Mouse (Mus musculus): ENCODE measurements around the gene Nosip. TPM values are rescaled to one million over a fixed set of nuclear protein-coding genes. Genes with fewer than 3 reads are reported as not detected.
"Not testable (repeated sequence)": the region's sequence is repeated elsewhere in the genome, so short reads cannot be mapped to it uniquely, and the experiment has no call there.

Nosip gene
- total and polyA plus RNA-seq, 3 experiments = 72.4 to 86.8 (median 81.4) TPM

DNA sequence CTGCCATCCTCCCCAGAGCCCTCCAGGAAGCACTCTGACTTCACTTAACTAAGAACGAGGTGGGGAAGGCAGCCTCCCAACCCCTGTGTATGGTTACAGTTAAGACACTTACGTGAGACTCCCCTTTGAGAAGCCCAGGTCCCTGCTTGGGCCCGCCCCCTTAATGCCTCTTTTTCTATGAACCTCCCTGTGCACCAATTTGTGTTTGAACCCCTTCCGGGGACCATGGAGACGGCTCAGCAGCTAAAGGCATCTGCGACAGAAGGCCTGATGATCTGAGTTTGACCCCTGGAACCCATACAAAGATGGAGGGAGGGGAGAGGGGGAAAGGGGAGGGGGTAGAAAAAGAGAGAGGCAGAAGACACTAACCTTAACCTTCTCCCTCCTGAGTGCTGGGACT, 44.2 kb downstream of the Nosip start:
- H3K4me3 ChIP-seq (replicated peaks in 1 of 3; ENCODE audit: low read depth in 2 of 3, low read length in 2 of 3, poor library complexity in 1 of 3) = no peak overlapping the region
- TF ChIP-seq PAX5 (IDR thresholded peaks at IDR 0.05; ENCODE audit: low read length) (no peak), POLR2AphosphoS2 (IDR thresholded peaks at IDR 0.05; ENCODE audit: low read depth, low read length) (no peak), HCFC1 (IDR thresholded peaks at IDR 0.05; ENCODE audit: low read depth, low read length) (no peak), IRF4 (IDR thresholded peaks at IDR 0.05; ENCODE audit: low read depth, low read length) (no peak), TBP (conservative IDR thresholded peaks at IDR 0.05; ENCODE audit: low read depth, low read length) (no peak), BHLHE40 (IDR thresholded peaks at IDR 0.05; ENCODE audit: low read depth, low read length) (no peak), MAFK (IDR thresholded peaks at IDR 0.05; ENCODE audit: insufficient replicate concordance, low read length) (no peak)
- H3K9ac ChIP-seq (ENCODE audit: insufficient read depth, low read depth) = no peak overlapping the region
- no peaks in the 10 kb centered on the region for H3K79me2 ChIP-seq (replicated peaks; ENCODE audit: control insufficient read depth, extremely low read depth, insufficient read depth, poor library complexity, severe bottlenecking)
- dilution Hi-C loops (cut with MboI; ENCODE audit: extremely low pct_ligation_motif_present, extremely low pct_unique_long_range_greater_than_20kb, low sequenced_read_pairs) (no loop called here), in situ Hi-C loops (cut with MboI; ENCODE audit: low pct_ligation_motif_present, low pct_unique_long_range_greater_than_20kb, low sequenced_read_pairs) (no loop called here)
- no peaks in the 10 kb centered on the region for H3K9me3 ChIP-seq (replicated peaks; ENCODE audit: low read length)
- no peaks in the 10 kb centered on the region for H3K27me3 ChIP-seq (replicated peaks)
- H3K4me1 ChIP-seq (ENCODE audit: control insufficient read depth in 1 of 2, insufficient read depth in 2 of 2) = no peaks in the 10 kb centered on the region; a peak in 1 of 4 replicates
- H3K36me3 ChIP-seq (replicated peaks in 1 of 2; ENCODE audit: control insufficient read depth in 1 of 2, insufficient read depth in 1 of 2, low read length in 1 of 2) = no peaks in the 10 kb centered on the region
- no peak for DNase-seq (ENCODE audit: extremely low read depth)
- no peak overlapping the region for H3K4me2 ChIP-seq (ENCODE audit: insufficient read depth, low read depth, poor library complexity, severe bottlenecking)
- no peak overlapping the region for H3K27ac ChIP-seq (ENCODE audit: insufficient read depth, low read depth)

DNA sequence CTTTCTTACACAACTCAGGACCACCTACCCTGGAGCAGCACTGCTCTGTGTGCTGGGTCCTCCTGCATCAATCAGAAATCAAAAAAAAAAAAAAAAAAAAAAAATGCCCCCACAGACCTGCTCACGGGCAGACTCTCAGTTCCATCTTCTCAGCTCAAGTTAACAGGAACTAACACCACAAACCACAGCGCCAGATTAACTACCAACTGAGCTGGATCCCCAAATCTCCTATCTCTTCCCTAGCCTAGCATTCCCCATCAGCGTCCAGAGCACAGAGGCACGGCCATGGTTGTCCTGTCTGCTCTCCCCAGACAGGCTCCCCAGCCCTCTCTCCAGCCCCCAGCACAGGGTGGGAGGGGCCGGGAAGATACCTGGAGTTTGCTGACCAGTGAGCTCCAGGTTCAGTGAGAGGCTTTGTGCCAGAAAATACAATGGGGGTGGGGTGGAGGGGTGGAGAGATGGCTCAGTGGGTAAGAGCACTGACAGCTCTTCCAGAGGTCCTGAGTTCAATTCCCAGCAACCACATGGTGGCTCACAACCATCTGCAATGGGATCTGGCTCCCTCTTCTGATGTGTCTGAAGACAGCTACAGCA, 44.9 kb downstream of the Nosip start:
- no peaks in the 10 kb centered on the region for H3K36me3 ChIP-seq (replicated peaks in 1 of 2; ENCODE audit: control insufficient read depth in 1 of 2, insufficient read depth in 1 of 2, low read length in 1 of 2)
- TF ChIP-seq BHLHE40 (IDR thresholded peaks at IDR 0.05; ENCODE audit: low read depth, low read length) (no peak), SMC3 (IDR thresholded peaks at IDR 0.05; ENCODE audit: low read depth, low read length) (no peak), USF1 (IDR thresholded peaks at IDR 0.05; ENCODE audit: low read depth, low read length) (no peak), IRF4 (IDR thresholded peaks at IDR 0.05; ENCODE audit: low read depth, low read length) (no peak), E2F4 (IDR thresholded peaks at IDR 0.05; ENCODE audit: insufficient replicate concordance, low read depth, low read length) (no peak), MEF2A (IDR thresholded peaks at IDR 0.05; ENCODE audit: borderline replicate concordance, low read depth, low read length) (no peak), RCOR1 (conservative IDR thresholded peaks at IDR 0.05; ENCODE audit: low read depth, low read length) (no peak), MAFK (IDR thresholded peaks at IDR 0.05; ENCODE audit: insufficient replicate concordance, low read length) (no peak), GABPA (IDR thresholded peaks at IDR 0.05; ENCODE audit: insufficient replicate concordance, low read depth, low read length) (no peak), MYC (IDR thresholded peaks at IDR 0.05; ENCODE audit: low read depth, low read length) (no peak), NRF1 (IDR thresholded peaks at IDR 0.05; ENCODE audit: low read depth, low read length) (no peak), PAX5 (IDR thresholded peaks at IDR 0.05; ENCODE audit: low read length) (no peak), MXI1 (IDR thresholded peaks at IDR 0.05; ENCODE audit: low read depth, low read length) (no peak), HCFC1 (IDR thresholded peaks at IDR 0.05; ENCODE audit: low read depth, low read length) (no peak), ZNF384 (IDR thresholded peaks at IDR 0.05; ENCODE audit: low read depth, low read length) (no peak), USF2 (conservative IDR thresholded peaks at IDR 0.05; ENCODE audit: low read depth, low read length) (no peak)
- no peak overlapping the region for H3K27ac ChIP-seq (ENCODE audit: insufficient read depth, low read depth)
- no peaks in the 10 kb centered on the region for H3K79me2 ChIP-seq (replicated peaks; ENCODE audit: control insufficient read depth, extremely low read depth, insufficient read depth, poor library complexity, severe bottlenecking)
- H3K4me3 ChIP-seq (replicated peaks in 1 of 3; ENCODE audit: low read depth in 2 of 3, low read length in 2 of 3, poor library complexity in 1 of 3) = no peak overlapping the region
- in situ Hi-C loops (cut with MboI; ENCODE audit: low pct_ligation_motif_present, low pct_unique_long_range_greater_than_20kb, low sequenced_read_pairs) (no loop called here), dilution Hi-C loops (cut with MboI; ENCODE audit: extremely low pct_ligation_motif_present, extremely low pct_unique_long_range_greater_than_20kb, low sequenced_read_pairs) (no loop called here)
- no peaks in the 10 kb centered on the region for H3K9me3 ChIP-seq (replicated peaks; ENCODE audit: low read length)
- no peaks in the 10 kb centered on the region for H3K27me3 ChIP-seq (replicated peaks)
- no peak for DNase-seq (ENCODE audit: extremely low read depth)
- H3K9ac ChIP-seq (ENCODE audit: insufficient read depth, low read depth) = no peak overlapping the region
- no peak overlapping the region for H3K4me2 ChIP-seq (ENCODE audit: insufficient read depth, low read depth, poor library complexity, severe bottlenecking)
- H3K4me1 ChIP-seq (ENCODE audit: control insufficient read depth in 1 of 2, insufficient read depth in 2 of 2) = no peaks in the 10 kb centered on the region; a peak in 1 of 4 replicates

DNA sequence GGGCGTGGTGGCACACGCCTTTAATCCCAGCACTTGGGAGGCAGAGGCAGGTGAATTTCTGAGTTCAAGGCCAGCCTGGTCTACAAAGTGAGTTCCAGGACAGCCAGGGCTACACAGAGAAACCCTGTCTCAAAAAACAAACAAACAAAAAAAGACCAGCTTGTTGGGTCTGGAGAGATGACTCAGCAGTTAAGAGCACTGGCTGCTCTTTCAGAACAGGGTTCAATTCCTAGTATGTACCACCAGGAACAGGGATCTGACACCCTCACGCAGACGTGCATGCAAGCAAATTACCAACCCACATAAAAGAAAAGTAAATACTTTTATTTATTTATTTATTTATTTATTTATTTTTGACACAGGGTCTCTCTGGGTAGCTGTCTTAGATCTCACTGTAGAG, 47.9 kb downstream of the Nosip start:
- H3K36me3 ChIP-seq (replicated peaks in 1 of 2; ENCODE audit: control insufficient read depth in 1 of 2, insufficient read depth in 1 of 2, low read length in 1 of 2); H3K4me1 ChIP-seq (ENCODE audit: control insufficient read depth in 1 of 2, insufficient read depth in 2 of 2); H3K9me3 ChIP-seq (replicated peaks; ENCODE audit: low read length); H3K27ac ChIP-seq (ENCODE audit: insufficient read depth, low read depth); H3K79me2 ChIP-seq (replicated peaks; ENCODE audit: control insufficient read depth, extremely low read depth, insufficient read depth, poor library complexity, severe bottlenecking); H3K27me3 ChIP-seq (replicated peaks); H3K9ac ChIP-seq (ENCODE audit: insufficient read depth, low read depth); in situ Hi-C loops (cut with MboI; ENCODE audit: low pct_ligation_motif_present, low pct_unique_long_range_greater_than_20kb, low sequenced_read_pairs); DNase-seq (ENCODE audit: extremely low read depth); dilution Hi-C loops (cut with MboI; ENCODE audit: extremely low pct_ligation_motif_present, extremely low pct_unique_long_range_greater_than_20kb, low sequenced_read_pairs); H3K4me2 ChIP-seq (ENCODE audit: insufficient read depth, low read depth, poor library complexity, severe bottlenecking); H3K4me3 ChIP-seq (replicated peaks in 1 of 3; ENCODE audit: low read depth in 2 of 3, low read length in 2 of 3, poor library complexity in 1 of 3): not testable (repeated sequence)

All from CH12.LX (cell line).